21 mouse cellular contexts compared by ENCODE assay signal in the genomic region with DNA sequence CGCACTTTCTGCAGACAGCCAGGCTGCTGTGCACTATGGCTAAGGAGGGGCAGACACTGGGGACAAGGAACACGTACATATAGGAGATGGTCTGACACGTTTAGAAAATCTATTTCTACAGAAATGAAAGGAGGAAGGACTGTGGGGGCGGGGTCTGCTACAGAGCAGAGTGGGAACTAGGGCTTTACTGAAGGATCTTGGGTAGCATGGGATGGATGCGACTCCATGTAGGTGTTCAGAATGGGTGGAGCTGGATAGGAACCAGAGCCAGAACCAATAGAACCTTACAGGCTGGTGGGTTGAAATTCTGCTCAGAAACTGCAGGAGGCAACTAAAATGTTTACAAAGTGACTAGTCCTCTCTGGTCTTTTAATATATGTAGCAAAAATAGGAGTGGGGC. TPM values are rescaled to one million over a fixed set of nuclear protein-coding genes. Genes with fewer than 3 reads are reported as not detected.
"Had no signal": no experiment of that assay in that cellular context is flagged by ENCODE, and none has a peak within 500 bp of the region (broad histone marks: within the 10 kb centered on the region; RNA-seq: fewer than 3 reads in every experiment).

No protein-coding gene starts in this region.

- H3K27me3 ChIP-seq: kidney, embryonic 15.5 days; limb, embryonic 13.5 days; neural tube, embryonic 15.5 days had no signal

- ATAC-seq: intestine, embryonic 16.5 days had no signal

- H3K27ac ChIP-seq: kidney, embryonic 15.5 days; limb, embryonic 13.5 days; liver, embryonic 14.5 days; neural tube, embryonic 15.5 days had no signal

- H3K36me3 ChIP-seq: kidney, embryonic 15.5 days; limb, embryonic 13.5 days; neural tube, embryonic 15.5 days had no signal

- H3K4me3 ChIP-seq: kidney, embryonic 15.5 days; limb, embryonic 13.5 days; myocyte; neural tube, embryonic 15.5 days had no signal

- DNase-seq: kidney, adult 2 months; kidney, postnatal 14 days; lung, adult 18-20 months; midbrain, embryonic 14.5 days; spleen, adult 18-20 months; thymus, adult 18-20 months; thymus, postnatal 14 days had no signal

- H3K4me1 ChIP-seq: limb, embryonic 13.5 days had no signal

RNA-seq across cellular contexts. Expression of a gene that starts 2.0 kb away (rescaled TPM):
- total RNA-seq: liver, adult 2 months; megakaryocyte-erythroid progenitor cell, adult 5-6 weeks had no signal
- polyA plus RNA-seq: kidney, adult 2 months; limb, embryonic 13.5 days; liver, adult 2 months; liver, embryonic 14.5 days; myocyte had no signal

RNA-seq across cellular contexts. Expression of a gene that starts 15.1 kb away (rescaled TPM):
- total RNA-seq: layer of hippocampus, adult 8-10 months; layer of hippocampus, postnatal 14 days; liver, adult 2 months; megakaryocyte-erythroid progenitor cell, adult 5-6 weeks had no signal
- polyA plus RNA-seq: intestine, embryonic 16.5 days; kidney, adult 2 months; kidney, embryonic 15.5 days; large intestine, adult 2 months; limb, embryonic 13.5 days; liver, adult 2 months; liver, embryonic 14.5 days; lung, embryonic 16.5 days; midbrain, embryonic 14.5 days; myocyte; neural tube, embryonic 11.5 days; neural tube, embryonic 15.5 days; stomach, embryonic 14.5 days had no signal

RNA-seq across cellular contexts. Expression of a gene that starts 17.0 kb away (rescaled TPM):
- total RNA-seq: layer of hippocampus, adult 8-10 months; layer of hippocampus, postnatal 14 days; liver, adult 2 months; megakaryocyte-erythroid progenitor cell, adult 5-6 weeks had no signal
- polyA plus RNA-seq: intestine, embryonic 16.5 days; kidney, adult 2 months; kidney, embryonic 15.5 days; large intestine, adult 2 months; limb, embryonic 13.5 days; liver, adult 2 months; liver, embryonic 14.5 days; lung, embryonic 16.5 days; midbrain, embryonic 14.5 days; myocyte; neural tube, embryonic 11.5 days; neural tube, embryonic 15.5 days; stomach, embryonic 14.5 days had no signal

RNA-seq across cellular contexts. Expression of a gene that starts 26.8 kb away (rescaled TPM):
- total RNA-seq: layer of hippocampus, adult 8-10 months; layer of hippocampus, postnatal 14 days; liver, adult 2 months; megakaryocyte-erythroid progenitor cell, adult 5-6 weeks had no signal
- polyA plus RNA-seq: intestine, embryonic 16.5 days; kidney, adult 2 months; kidney, embryonic 15.5 days; large intestine, adult 2 months; limb, embryonic 13.5 days; liver, adult 2 months; liver, embryonic 14.5 days; lung, embryonic 16.5 days; midbrain, embryonic 14.5 days; myocyte; neural tube, embryonic 11.5 days; neural tube, embryonic 15.5 days; stomach, embryonic 14.5 days had no signal

RNA-seq across cellular contexts. Expression of a gene that starts 29.3 kb away (rescaled TPM):
- total RNA-seq: layer of hippocampus, adult 8-10 months; layer of hippocampus, postnatal 14 days; liver, adult 2 months; megakaryocyte-erythroid progenitor cell, adult 5-6 weeks had no signal
- polyA plus RNA-seq: intestine, embryonic 16.5 days; kidney, adult 2 months; kidney, embryonic 15.5 days; large intestine, adult 2 months; limb, embryonic 13.5 days; liver, adult 2 months; liver, embryonic 14.5 days; lung, embryonic 16.5 days; midbrain, embryonic 14.5 days; myocyte; neural tube, embryonic 11.5 days; neural tube, embryonic 15.5 days; stomach, embryonic 14.5 days had no signal
